33 mouse cellular contexts compared by ENCODE assay signal in genomic region chr19:8447516-8447915, GRCm38 (mm10). TPM values are rescaled to one million over a fixed set of nuclear protein-coding genes. Genes with fewer than 3 reads are reported as not detected.
"Had no signal": no experiment of that assay in that cellular context is flagged by ENCODE, and none has a peak within 500 bp of the region (broad histone marks: within the 10 kb centered on the region; RNA-seq: fewer than 3 reads in every experiment).

No protein-coding gene starts in this region.

- H3K4me1 ChIP-seq: embryonic facial prominence, embryonic 10.5 days; embryonic facial prominence, embryonic 12.5 days; embryonic facial prominence, embryonic 13.5 days; embryonic facial prominence, embryonic 15.5 days; forebrain, embryonic 10.5 days; forebrain, embryonic 12.5 days; forebrain, embryonic 13.5 days; forebrain, embryonic 15.5 days had no signal

- H3K27me3 ChIP-seq: embryonic facial prominence, embryonic 12.5 days; embryonic facial prominence, embryonic 13.5 days; embryonic facial prominence, embryonic 15.5 days; forebrain, embryonic 12.5 days; forebrain, embryonic 13.5 days; forebrain, embryonic 15.5 days had no signal

- H3K27ac ChIP-seq: embryonic facial prominence, embryonic 10.5 days; embryonic facial prominence, embryonic 12.5 days; embryonic facial prominence, embryonic 13.5 days; embryonic facial prominence, embryonic 15.5 days; forebrain, embryonic 10.5 days; forebrain, embryonic 12.5 days; forebrain, embryonic 13.5 days; forebrain, embryonic 15.5 days; gastrocnemius, adult 2 months had no signal

- H3K4me3 ChIP-seq: embryonic facial prominence, embryonic 10.5 days; embryonic facial prominence, embryonic 12.5 days; embryonic facial prominence, embryonic 13.5 days; embryonic facial prominence, embryonic 15.5 days; erythroblast, embryonic 14.5 days; forebrain, embryonic 10.5 days; forebrain, embryonic 12.5 days; forebrain, embryonic 13.5 days; forebrain, embryonic 15.5 days; gastrocnemius, adult 2 months had no signal

- H3K36me3 ChIP-seq: embryonic facial prominence, embryonic 10.5 days; embryonic facial prominence, embryonic 12.5 days; embryonic facial prominence, embryonic 13.5 days; embryonic facial prominence, embryonic 15.5 days; forebrain, embryonic 10.5 days; forebrain, embryonic 12.5 days; forebrain, embryonic 15.5 days had no signal

- DNase-seq: cerebellum, adult 2 months; cerebellum, adult 8-10 months; cerebellum, adult 9-10 months; cerebellum, adult 9-11 months; cerebellum, postnatal 10 days; cerebellum, postnatal 14 days; cerebellum, postnatal 25 days; cerebellum, postnatal 36 days; embryo, embryonic 11 days; forebrain, postnatal 0 days; gastrocnemius, adult 2 months; gastrocnemius, postnatal 10 days; gastrocnemius, postnatal 14 days; gastrocnemius, postnatal 25 days; gastrocnemius, postnatal 36 days; heart, adult 11 months; heart, adult 18-20 months had no signal

RNA-seq across cellular contexts. Expression of gene Slc22a30, which starts 42.6 kb away (rescaled TPM):
- polyA plus RNA-seq: cerebellum, adult 2 months; embryonic facial prominence, embryonic 10.5 days; embryonic facial prominence, embryonic 11.5 days; embryonic facial prominence, embryonic 12.5 days; embryonic facial prominence, embryonic 13.5 days; embryonic facial prominence, embryonic 14.5 days; embryonic facial prominence, embryonic 15.5 days; erythroblast, embryonic 14.5 days; forebrain, embryonic 10.5 days; forebrain, embryonic 11.5 days; forebrain, embryonic 12.5 days; forebrain, embryonic 13.5 days; forebrain, embryonic 14.5 days; forebrain, embryonic 15.5 days; forebrain, embryonic 16.5 days; forebrain, postnatal 0 days; frontal cortex, adult 2 months; gonadal fat pad, adult 2 months had no signal
